Mouse (Mus musculus): ENCODE results near the gene Galnt10.

- TF ChIP-seq HCFC1 (IDR thresholded peaks at IDR 0.05; ENCODE audit: borderline replicate concordance, insufficient read depth, low read length) (no peak), MAFK (IDR thresholded peaks at IDR 0.05; ENCODE audit: insufficient read depth, low read depth, low read length) (no peak), CHD2 (IDR thresholded peaks at IDR 0.05; ENCODE audit: low read depth, low read length) (no peak)
These were observed 15.6 kb downstream of the Galnt10 start for GRCm38 (mm10) chr11:57660814-57661213.

Measured in ES-E14 (cell line).